Mouse (Mus musculus) hindbrain, embryonic 13.5 days (tissue): ENCODE results near the gene Itga5. TPM values are rescaled to one million over a fixed set of nuclear protein-coding genes. Genes with fewer than 3 reads are reported as not detected.

Experiments used
- microRNA-seq: library from miRNA; unstranded; fragments of <30 nt; microRNA quantifications from one replicate; pipeline ENCODE4, GENCODE M21; 2016
- polyA plus RNA-seq: library from polyadenylated mRNA; unstranded; fragments of >200 nt; fragmentation: Nextera tagmentation; extraction: Ambion mirVana; gene quantifications from 2 replicates; pipeline ENCODE4 v1.2.1, GENCODE M21; 2015

The Itga5 gene
- polyA plus RNA-seq, 1 experiment from 2014 or later, result 8.6 TPM

Small RNA genes within 50 kb of the gene (microRNA-seq; reads per million reads assigned to microRNA genes)
- gene Mir6963, result not detected

Other genes with a start within 250 kb of the Itga5 start
- gene Smug1, start 199.7 kb downstream of the Itga5 start, polyA plus RNA-seq, result 40.7 and 41.2 TPM in 2 replicates
- 143 and 144 TPM in 2 replicates for gene Cbx5, start 126.9 kb downstream of the Itga5 start, polyA plus RNA-seq
- 901 and 926 TPM in 2 replicates for gene Hnrnpa1, start 126.3 kb downstream of the Itga5 start, polyA plus RNA-seq
- 1.1 and 1.4 TPM in 2 replicates for gene Nfe2, start 108.4 kb downstream of the Itga5 start, polyA plus RNA-seq
- gene Copz1, start 94.0 kb downstream of the Itga5 start, polyA plus RNA-seq, result 219 and 222 TPM in 2 replicates
- gene Gpr84, start 56.2 kb downstream of the Itga5 start, polyA plus RNA-seq, result 0.23 and 0.34 TPM in 2 replicates
- 18.6 and 19.9 TPM in 2 replicates for gene Zfp385a, start 26.7 kb downstream of the Itga5 start, polyA plus RNA-seq
- not detected in 2 replicates for gene Gtsf1, start 63.7 kb upstream of the Itga5 start, polyA plus RNA-seq
- gene Gtsf2, start 81.7 kb upstream of the Itga5 start, polyA plus RNA-seq, result not detected in 2 replicates
- 1.7 and 2.3 TPM in 2 replicates for gene Nckap1l, start 87.0 kb upstream of the Itga5 start, polyA plus RNA-seq
- gene Pde1b, start 136.3 kb upstream of the Itga5 start, polyA plus RNA-seq, result 81.6 and 84.0 TPM in 2 replicates
- gene Ppp1r1a, start 171.2 kb upstream of the Itga5 start, polyA plus RNA-seq, result 99.2 and 101 TPM in 2 replicates
- not detected in 2 replicates for gene Glycam1, start 198.3 kb upstream of the Itga5 start, polyA plus RNA-seq